Mouse (Mus musculus) hindbrain, postnatal 0 days (tissue): ENCODE measurements around the gene Fus. TPM values are rescaled to one million over a fixed set of nuclear protein-coding genes. Genes with fewer than 3 reads are reported as not detected.
"Not testable (repeated sequence)": the region's sequence is repeated elsewhere in the genome, so short reads cannot be mapped to it uniquely, and the experiment has no call there.

Experiments used
- ATAC-seq: fragments of 200-750 bp; cut with Nextera tagmentation; 2 replicates; pipeline ENCODE4 v1.8.0; 2017; ENCODE audit warnings: mild to moderate bottlenecking, moderate TSS enrichment, moderate library complexity
- DNase-seq: peaks from one replicate; pipeline ENCODE4 v3.0.0-alpha.2; 2015; ENCODE audit warnings: low spot score
- H3K27ac ChIP-seq: fragments of 300-500 bp; sonication (generic); 2 replicates; pipeline ENCODE4 v1.5.1; 2014; ENCODE audit warnings: mild to moderate bottlenecking
- H3K27me3 ChIP-seq: fragments of 300-500 bp; sonication (generic); 2 replicates; pipeline ENCODE4 v1.6.1; 2014; ENCODE audit warnings: low read length, mixed read lengths; ENCODE audit not compliant: insufficient read depth
- H3K36me3 ChIP-seq: fragments of 300-500 bp; sonication (generic); 2 replicates; pipeline ENCODE4 v1.6.1; 2014; ENCODE audit warnings: low read length, mixed read lengths; ENCODE audit not compliant: insufficient read depth
- H3K4me1 ChIP-seq: fragments of 300-500 bp; sonication (generic); 2 replicates; pipeline ENCODE4 v1.6.1; 2014; ENCODE audit warnings: antibody characterized with exemption, low read length, mixed read lengths; ENCODE audit not compliant: insufficient read depth
- H3K4me2 ChIP-seq: fragments of 300-500 bp; sonication (generic); 2 replicates; pipeline ENCODE4 v1.6.1; 2014; ENCODE audit warnings: low read depth, mild to moderate bottlenecking, low read length, moderate library complexity, mixed read lengths
- H3K4me3 ChIP-seq: fragments of 300-500 bp; sonication (generic); 2 replicates; pipeline ENCODE4 v1.5.1; 2014; ENCODE audit warnings: low read length
- H3K9ac ChIP-seq: fragments of 300-500 bp; sonication (generic); replicated peaks from 2 replicates; pipeline ENCODE4 v1.6.1; 2014; ENCODE audit warnings: mild to moderate bottlenecking, low read length, moderate library complexity, mixed read lengths
- H3K9me3 ChIP-seq: fragments of 300-500 bp; sonication (generic); 2 replicates; pipeline ENCODE4 v1.6.1; 2016; ENCODE audit warnings: low read length, mixed read lengths
- CTCF ChIP-seq: IDR thresholded peaks from 2 replicates; pipeline ENCODE4 v1.5.1; 2016; ENCODE audit warnings: antibody characterized with exemption, control low read depth, low read depth
- whole genome bisulfite sequencing: fragments of 180-500 bp; shearing (Covaris S2); extraction: QIAGEN DNeasy Blood & Tissue Kit; methylation state at CpG from one replicate; pipeline ENCODE4 v1.1.7; 2014; 5-methylcytosine and 5-hydroxymethylcytosine counted together
- polyA plus RNA-seq: library from polyadenylated mRNA; unstranded; fragments of >200 nt; fragmentation: Nextera tagmentation; extraction: Ambion mirVana; gene quantifications from 2 replicates; pipeline ENCODE4 v1.2.1, GENCODE M21; 2015
- total RNA-seq: library from RNA; depleted of rRNA; stranded (reverse); fragments of >200 nt; gene quantifications from 2 replicates; pipeline ENCODE4 v1.2.3, GENCODE M21; 2014

The Fus gene
- total and polyA plus RNA-seq, 2 experiments from 2014 or later, result 45.0 to 299 TPM

- Histone ChIP-seq H3K9ac (no peak overlapping the region), H3K36me3 (no peaks in the 10 kb centered on the region), H3K27me3 (no peaks in the 10 kb centered on the region), H3K4me3 (no peak overlapping the region), H3K9me3 (no peaks in the 10 kb centered on the region), H3K4me2 (no peak overlapping the region), H3K27ac (no peak overlapping the region), H3K4me1 (no peaks in the 10 kb centered on the region)
- ATAC-seq (0 out of 2 replicates have a peak, but pooled peaks have one; percentile 3), DNase-seq (no peak)
- no peak for TF ChIP-seq CTCF
- WGBS, result 74% methylated on average over 5 of the region's 5 CpGs
Measured at GRCm38 (mm10) chr7:128004150-128004486, 36.9 kb downstream of the Fus start.

- Histone ChIP-seq H3K4me1 (no peaks in the 10 kb centered on the region), H3K36me3 (no peaks in the 10 kb centered on the region), H3K9ac (no peak overlapping the region), H3K4me3 (no peak overlapping the region), H3K27ac (no peak overlapping the region), H3K9me3 (no peaks in the 10 kb centered on the region), H3K4me2 (0 out of 2 replicates have a peak overlapping the region, but pooled peaks have one; percentile 16), H3K27me3 (no peaks in the 10 kb centered on the region)
- no peak for DNase-seq
- 30% methylated on average over 35 of the region's 35 CpGs for WGBS
- no peak for TF ChIP-seq CTCF
- peak; percentile 42; the same call in 1 of the 2 replicates for ATAC-seq
Measured at GRCm38 (mm10) chr7:128004487-128005362, 37.5 kb downstream of the Fus start.

- Histone ChIP-seq H3K4me2 (no peak overlapping the region), H3K4me3 (no peak overlapping the region), H3K4me1 (no peaks in the 10 kb centered on the region), H3K9ac (no peak overlapping the region), H3K9me3 (no peaks in the 10 kb centered on the region), H3K36me3 (no peaks in the 10 kb centered on the region), H3K27me3 (no peaks in the 10 kb centered on the region), H3K27ac (no peak overlapping the region)
- no peak for ATAC-seq
- 73% methylated on average over 7 of the region's 7 CpGs for WGBS
- DNase-seq, result no peak
- TF ChIP-seq CTCF, result no peak
Measured at GRCm38 (mm10) chr7:128006193-128006592, 38.9 kb downstream of the Fus start.

GRCm38 (mm10) chr7:128009715-128010340 is 42.6 kb downstream of the Fus start:
- no peak for TF ChIP-seq CTCF
- ATAC-seq, result no peak
- no peak overlapping the region for H3K9ac ChIP-seq
- no peaks in the 10 kb centered on the region for H3K36me3 ChIP-seq
- DNase-seq, result no peak
- H3K27ac ChIP-seq, result no peak overlapping the region
- H3K9me3 ChIP-seq, result no peaks in the 10 kb centered on the region
- H3K4me1 ChIP-seq, result no peaks in the 10 kb centered on the region
- no peak overlapping the region for H3K4me3 ChIP-seq
- WGBS, result 55% methylated on average over 40 of the region's 40 CpGs
- 0 out of 2 replicates have a peak overlapping the region, but pooled peaks have one; percentile 18 for H3K4me2 ChIP-seq
- no peaks in the 10 kb centered on the region for H3K27me3 ChIP-seq

GRCm38 (mm10) chr7:128012136-128012780 is 45.0 kb downstream of the Fus start:
- WGBS, result 62% methylated on average over 13 of the region's 13 CpGs
- ATAC-seq, result no peak
- DNase-seq, result no peak
- no peak for TF ChIP-seq CTCF
- Histone ChIP-seq H3K36me3 (no peaks in the 10 kb centered on the region), H3K9me3 (no peaks in the 10 kb centered on the region), H3K4me1 (no peaks in the 10 kb centered on the region), H3K27me3 (no peaks in the 10 kb centered on the region), H3K9ac (no peak overlapping the region), H3K4me3 (no peak overlapping the region), H3K27ac (no peak overlapping the region), H3K4me2 (no peak overlapping the region)

- Histone ChIP-seq H3K9me3 (no peaks in the 10 kb centered on the region), H3K9ac (no peak overlapping the region), H3K4me2 (no peak overlapping the region), H3K36me3 (no peaks in the 10 kb centered on the region), H3K27me3 (no peaks in the 10 kb centered on the region), H3K4me3 (no peak overlapping the region), H3K4me1 (no peaks in the 10 kb centered on the region), H3K27ac (no peak overlapping the region)
- no peak for TF ChIP-seq CTCF
- DNase-seq, result no peak
- ATAC-seq, result no peak
- 92% methylated on average over 13 of the region's 13 CpGs for WGBS
Measured at GRCm38 (mm10) chr7:128013116-128013515, 45.9 kb downstream of the Fus start.

GRCm38 (mm10) chr7:128016134-128016533 is 48.9 kb downstream of the Fus start:
- H3K36me3 ChIP-seq, H3K4me3 ChIP-seq, H3K9ac ChIP-seq, H3K4me1 ChIP-seq, H3K27me3 ChIP-seq, H3K4me2 ChIP-seq, DNase-seq, H3K27ac ChIP-seq, H3K9me3 ChIP-seq, ATAC-seq: not testable (repeated sequence)
- 85% methylated on average over 5 of the region's 5 CpGs for WGBS
